Mouse (Mus musculus) spleen, postnatal 4 days (tissue): ENCODE data around the gene Plekho2.

ENCODE experiments used
- DNase-seq, 2 experiments: peaks; one replicate each; pipeline ENCODE4 v3.0.0; 2022; ENCODE audit warnings: low spot score in 2 of 2

The Plekho2 gene

GRCm38 (mm10) chr9:65531283-65531682 is 48.6 kb downstream of the Plekho2 start:
- DNase-seq = no peak

GRCm38 (mm10) chr9:65529659-65530058 is 50.2 kb downstream of the Plekho2 start:
- DNase-seq = peak in 1 of 2 experiments; percentile 68

GRCm38 (mm10) chr9:65528417-65529038 is 51.3 kb downstream of the Plekho2 start:
- DNase-seq = peak; percentile 76 to 78

- DNase-seq = no peak
These were observed 54.2 kb downstream of the Plekho2 start for GRCm38 (mm10) chr9:65525445-65526195.

- peak; percentile 81 to 90 for DNase-seq
These were observed 56.1 kb downstream of the Plekho2 start for GRCm38 (mm10) chr9:65523611-65524364.

GRCm38 (mm10) chr9:65520505-65520876 is 59.3 kb downstream of the Plekho2 start:
- no peak for DNase-seq

GRCm38 (mm10) chr9:65519807-65520504 is 59.9 kb downstream of the Plekho2 start, which contains the start of gene Ankdd1a:
Gene Ankdd1a, minus strand, starts transcription at chr9:65520193.
- DNase-seq = no peak

- DNase-seq = no peak
These were observed 65.0 kb downstream of the Plekho2 start for GRCm38 (mm10) chr9:65514851-65515261.

GRCm38 (mm10) chr9:65514431-65514830 is 65.4 kb downstream of the Plekho2 start:
- no peak for DNase-seq

- no peak for DNase-seq
These were observed 67.3 kb downstream of the Plekho2 start for GRCm38 (mm10) chr9:65512520-65512919.

- no peak for DNase-seq
These were observed 71.4 kb downstream of the Plekho2 start for GRCm38 (mm10) chr9:65508449-65508848.

GRCm38 (mm10) chr9:65502721-65503505 is 76.9 kb downstream of the Plekho2 start:
- DNase-seq = no peak
